Mouse (Mus musculus) brain, embryonic 14.5 days (tissue): Measurements from ENCODE around the gene Nfkbia.

Experiments
- CTCF ChIP-seq: fragments of 200-500 bp; IDR thresholded peaks from 2 replicates; pipeline ENCODE4 v1.5.1; 2012; ENCODE audit warnings: inconsistent platforms, mild to moderate bottlenecking, moderate library complexity, borderline replicate concordance; ENCODE audit not compliant: insufficient read depth, insufficient read length; ENCODE audit errors: extremely low read depth
- POLR2A ChIP-seq: fragments of 200-500 bp; IDR thresholded peaks from 2 replicates; pipeline ENCODE4 v1.6.1; 2012; ENCODE audit warnings: mild to moderate bottlenecking, inconsistent platforms, borderline replicate concordance; ENCODE audit not compliant: poor library complexity, insufficient read depth, insufficient read length, severe bottlenecking; ENCODE audit errors: extremely low read depth

- TF ChIP-seq CTCF (no peak), POLR2A (no peak)
Measured at GRCm38 (mm10) chr12:55539157-55539556, 46.7 kb upstream of the Nfkbia start.
